Mouse (Mus musculus) kidney, postnatal 4 days (tissue): ENCODE results near the gene Gm6760.

Experiments used
- DNase-seq, 2 experiments: peaks; one replicate each; pipeline ENCODE4 v3.0.0; 2021; ENCODE audit warnings: mixed read lengths in 2 of 2

The Gm6760 gene

DNA sequence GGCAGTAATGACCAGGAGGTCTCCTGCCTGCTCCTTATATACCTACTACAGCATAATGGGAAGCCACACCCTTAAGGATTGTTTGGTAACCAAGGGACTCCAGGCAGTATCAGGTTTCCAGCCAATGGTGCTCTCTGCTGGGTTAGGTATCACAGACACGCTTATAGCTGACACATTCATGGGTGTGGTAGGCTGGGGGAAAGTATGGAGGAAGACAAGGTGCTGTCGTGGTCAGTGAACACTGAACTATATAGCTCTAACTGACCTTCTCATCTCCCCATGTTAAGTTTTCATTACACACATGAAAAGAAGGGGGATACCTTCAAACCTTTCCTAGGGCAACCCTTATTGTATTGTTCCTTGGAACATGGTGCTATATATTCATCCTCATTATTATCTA lies at the start of gene Gm6760:
Gene Gm6760, minus strand, starts transcription at position 101 of the 400 bp plus-strand sequence.
- no peak for DNase-seq

DNA sequence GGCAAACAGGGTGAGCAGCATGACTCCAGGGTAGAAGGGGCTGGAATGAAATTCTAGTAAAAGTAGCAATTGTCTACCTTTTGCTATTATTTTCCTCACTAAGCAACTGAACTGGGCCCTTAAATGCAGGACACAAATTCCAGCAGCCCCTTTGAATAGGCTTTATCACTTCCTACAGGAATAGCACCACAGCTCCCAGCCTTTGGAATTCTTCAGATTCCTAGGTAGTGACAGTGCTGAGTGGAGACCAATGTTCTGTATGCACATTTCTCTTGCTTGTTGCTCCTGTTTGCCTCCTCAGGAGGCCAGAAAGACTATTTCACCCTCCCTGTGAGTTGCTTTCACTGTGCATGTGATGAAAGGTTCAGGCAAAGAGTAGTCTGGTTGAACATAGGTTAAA lies 29.2 kb upstream of the Gm6760 start:
- DNase-seq = no peak

DNA sequence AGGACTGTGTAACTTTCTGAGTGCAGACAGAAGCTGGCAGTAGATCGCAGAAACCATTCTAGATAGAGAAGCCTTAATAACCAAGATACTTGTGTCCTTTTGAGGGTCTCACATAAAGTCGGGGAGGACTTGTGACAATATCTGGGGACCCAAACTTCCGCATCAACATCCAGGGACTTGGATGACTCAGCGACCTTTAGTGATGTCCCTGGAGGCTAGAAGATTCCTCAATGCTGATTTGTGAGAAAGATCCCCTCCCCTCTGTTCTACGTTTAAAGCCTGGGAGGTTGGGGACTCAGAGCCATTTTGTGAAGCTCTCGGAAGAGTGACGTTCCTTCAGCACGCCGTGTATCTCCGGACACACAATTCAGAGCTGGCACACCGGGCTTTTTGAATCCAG lies 21.2 kb upstream of the Gm6760 start, which contains the start of gene 3830417A13Rik:
Gene 3830417A13Rik, plus strand, starts transcription at position 301 of the 400 bp plus-strand sequence.
- DNase-seq = no peak
